Mouse (Mus musculus): Measurements from ENCODE around the gene Prx. TPM values are rescaled to one million over a fixed set of nuclear protein-coding genes. Genes with fewer than 3 reads are reported as not detected.

Gene Prx
- polyA plus RNA-seq, 1 experiment from 2014 or later, result 5.1 TPM

GRCm38 (mm10) chr7:27480927-27481626, 18.0 kb upstream of the Prx start:
- no peak for ATAC-seq (ENCODE audit: low FRiP score, low TSS enrichment)
- WGBS, result 11% methylated on average over 11 of the region's 11 CpGs
- H3K4me1 ChIP-seq (ENCODE audit: insufficient read depth, low read length), result peaks cover 30% of the 10 kb centered on the region

GRCm38 (mm10) chr7:27481627-27481969, 17.5 kb upstream of the Prx start:
- H3K36me3 ChIP-seq (ENCODE audit: insufficient read depth, low read length), result peaks cover 9% of the 10 kb centered on the region
- H3K27me3 ChIP-seq (ENCODE audit: insufficient read depth, low read length), result no peaks in the 10 kb centered on the region
- peak overlapping the region; percentile 56 for H3K4me2 ChIP-seq (replicated peaks; ENCODE audit: low read depth, low read length)
- H3K27ac ChIP-seq (ENCODE audit: low read length), result peak overlapping the region; percentile 93
- H3K4me1 ChIP-seq (ENCODE audit: insufficient read depth, low read length), result peaks cover 30% of the 10 kb centered on the region
- peak overlapping the region; percentile 34 for H3K4me3 ChIP-seq (ENCODE audit: low read length)
- peak; percentile 97 for ATAC-seq (ENCODE audit: low FRiP score, low TSS enrichment)
- H3K9me3 ChIP-seq (ENCODE audit: low read length), result no peaks in the 10 kb centered on the region
- WGBS, result 0% methylated on average over 12 of the region's 12 CpGs
- H3K9ac ChIP-seq (replicated peaks; ENCODE audit: low read length), result peak overlapping the region; percentile 65

More at GRCm38 (mm10) chr7:27480927-27481626, 18.0 kb upstream of the Prx start:
- H3K27me3 ChIP-seq (ENCODE audit: insufficient read depth, low read length), result no peaks in the 10 kb centered on the region
- peak overlapping the region; percentile 56 for H3K4me2 ChIP-seq (replicated peaks; ENCODE audit: low read depth, low read length)
- peak overlapping the region; percentile 65 for H3K9ac ChIP-seq (replicated peaks; ENCODE audit: low read length)
- peaks cover 14% of the 10 kb centered on the region for H3K36me3 ChIP-seq (ENCODE audit: insufficient read depth, low read length)
- H3K9me3 ChIP-seq (ENCODE audit: low read length), result no peaks in the 10 kb centered on the region
- peak overlapping the region; percentile 34 for H3K4me3 ChIP-seq (ENCODE audit: low read length)
- H3K27ac ChIP-seq (ENCODE audit: low read length), result peak overlapping the region; percentile 93

GRCm38 (mm10) chr7:27483860-27484259, 15.3 kb upstream of the Prx start:
- WGBS, result 90% methylated on average over 4 of the region's 4 CpGs
- H3K4me2 ChIP-seq (replicated peaks; ENCODE audit: low read depth, low read length), result no peak overlapping the region
- H3K36me3 ChIP-seq (ENCODE audit: insufficient read depth, low read length), result no peaks in the 10 kb centered on the region
- H3K9me3 ChIP-seq (ENCODE audit: low read length), result no peaks in the 10 kb centered on the region
- H3K27me3 ChIP-seq (ENCODE audit: insufficient read depth, low read length), result no peaks in the 10 kb centered on the region
- no peak for ATAC-seq (ENCODE audit: low FRiP score, low TSS enrichment)
- no peak overlapping the region for H3K9ac ChIP-seq (replicated peaks; ENCODE audit: low read length)
- H3K4me1 ChIP-seq (ENCODE audit: insufficient read depth, low read length), result peaks cover 30% of the 10 kb centered on the region
- H3K4me3 ChIP-seq (ENCODE audit: low read length), result no peak overlapping the region
- H3K27ac ChIP-seq (ENCODE audit: low read length), result no peak overlapping the region

GRCm38 (mm10) chr7:27486102-27486769, 12.9 kb upstream of the Prx start:
- no peak for ATAC-seq (ENCODE audit: low FRiP score, low TSS enrichment)
- no peaks in the 10 kb centered on the region for H3K27me3 ChIP-seq (ENCODE audit: insufficient read depth, low read length)
- H3K9ac ChIP-seq (replicated peaks; ENCODE audit: low read length), result peak overlapping the region; percentile 61
- peak overlapping the region; percentile 76 for H3K4me2 ChIP-seq (replicated peaks; ENCODE audit: low read depth, low read length)
- peak overlapping the region; percentile 99 for H3K27ac ChIP-seq (ENCODE audit: low read length)
- peak overlapping the region; percentile 75 for H3K4me3 ChIP-seq (ENCODE audit: low read length)
- 2% methylated on average over 13 of the region's 13 CpGs for WGBS
- H3K4me1 ChIP-seq (ENCODE audit: insufficient read depth, low read length), result peaks cover 41% of the 10 kb centered on the region
- H3K36me3 ChIP-seq (ENCODE audit: insufficient read depth, low read length), result peaks cover 10% of the 10 kb centered on the region
- no peaks in the 10 kb centered on the region for H3K9me3 ChIP-seq (ENCODE audit: low read length)

DNA sequence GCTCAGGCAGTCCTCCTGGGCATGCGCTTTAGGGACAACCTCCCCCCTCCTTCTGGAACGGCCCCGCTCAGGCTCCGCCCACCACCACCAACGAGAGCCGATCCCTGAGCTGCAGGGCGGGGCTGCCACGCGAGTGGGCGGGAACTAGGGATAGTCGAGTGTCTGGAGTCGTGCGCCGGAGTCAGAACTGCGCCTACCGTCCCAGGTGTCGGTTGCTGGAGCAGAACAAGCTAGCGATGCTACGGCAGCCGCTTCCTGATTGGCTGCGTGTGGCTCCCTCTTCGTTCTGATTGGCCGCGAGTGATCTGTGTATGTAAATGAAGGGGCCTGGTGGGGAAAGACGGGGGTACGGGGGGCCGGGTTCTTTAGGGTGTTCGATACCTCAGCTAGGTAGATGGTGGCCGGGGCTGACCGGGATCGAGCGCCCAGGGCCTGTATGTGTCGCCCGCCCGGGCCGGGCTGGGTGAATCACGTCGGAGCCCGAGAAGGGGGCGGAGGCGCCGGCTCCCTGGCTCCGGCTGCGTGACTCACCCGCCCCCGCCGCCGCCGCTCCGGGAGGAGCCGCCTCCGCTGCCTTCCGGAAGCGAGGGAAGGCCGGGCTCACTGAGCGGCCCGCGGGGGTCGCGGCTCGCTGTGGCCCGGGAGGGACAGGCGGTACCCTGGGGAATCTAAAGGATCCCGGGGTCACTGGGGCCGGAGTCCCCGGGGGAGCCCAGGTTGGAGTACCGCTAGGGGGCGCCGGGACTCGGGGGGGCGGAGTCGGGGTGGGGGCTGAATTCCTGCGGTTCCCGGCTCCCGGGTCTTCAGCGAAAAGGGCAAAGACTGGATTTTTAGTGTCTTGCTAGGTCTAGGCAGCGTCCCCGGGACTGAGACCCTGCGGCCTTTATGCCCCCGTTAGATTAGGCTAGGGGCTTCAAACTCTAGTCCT, 12.1 kb upstream of the Prx start, which contains the start of gene Sertad1:
Gene Sertad1, plus strand, starts transcription at position 141 of the 928 bp plus-strand sequence.
- no peaks in the 10 kb centered on the region for H3K27me3 ChIP-seq (ENCODE audit: insufficient read depth, low read length)
- H3K9me3 ChIP-seq (ENCODE audit: low read length), result no peaks in the 10 kb centered on the region
- peaks cover 10% of the 10 kb centered on the region for H3K36me3 ChIP-seq (ENCODE audit: insufficient read depth, low read length)
- H3K4me2 ChIP-seq (replicated peaks; ENCODE audit: low read depth, low read length), result peak within 1 kb of the TSS; percentile 76
- H3K4me1 ChIP-seq (ENCODE audit: insufficient read depth, low read length), result peaks cover 41% of the 10 kb centered on the region
- peak within 1 kb of the TSS; percentile 75 for H3K4me3 ChIP-seq (ENCODE audit: low read length)
- under 1% methylated on average over 80 of the region's 80 CpGs for WGBS
- peak; percentile 92 for ATAC-seq (ENCODE audit: low FRiP score, low TSS enrichment)
- peak within 1 kb of the TSS; percentile 99 for H3K27ac ChIP-seq (ENCODE audit: low read length)
- H3K9ac ChIP-seq (replicated peaks; ENCODE audit: low read length), result peak within 1 kb of the TSS; percentile 94

- ATAC-seq (ENCODE audit: low FRiP score, low TSS enrichment), result no peak
- Histone ChIP-seq H3K27ac (ENCODE audit: low read length) (peak overlapping the region; percentile 99), H3K9me3 (ENCODE audit: low read length) (no peaks in the 10 kb centered on the region), H3K27me3 (ENCODE audit: insufficient read depth, low read length) (no peaks in the 10 kb centered on the region), H3K4me3 (ENCODE audit: low read length) (peak overlapping the region; percentile 75), H3K4me1 (ENCODE audit: insufficient read depth, low read length) (peaks cover 33% of the 10 kb centered on the region), H3K4me2 (replicated peaks; ENCODE audit: low read depth, low read length) (peak overlapping the region; percentile 57), H3K9ac (replicated peaks; ENCODE audit: low read length) (peak overlapping the region; percentile 94), H3K36me3 (ENCODE audit: insufficient read depth, low read length) (peaks cover 10% of the 10 kb centered on the region)
- 2% methylated on average over 13 of the region's 13 CpGs for WGBS
These were observed 11.3 kb upstream of the Prx start for GRCm38 (mm10) chr7:27487740-27488268.

DNA sequence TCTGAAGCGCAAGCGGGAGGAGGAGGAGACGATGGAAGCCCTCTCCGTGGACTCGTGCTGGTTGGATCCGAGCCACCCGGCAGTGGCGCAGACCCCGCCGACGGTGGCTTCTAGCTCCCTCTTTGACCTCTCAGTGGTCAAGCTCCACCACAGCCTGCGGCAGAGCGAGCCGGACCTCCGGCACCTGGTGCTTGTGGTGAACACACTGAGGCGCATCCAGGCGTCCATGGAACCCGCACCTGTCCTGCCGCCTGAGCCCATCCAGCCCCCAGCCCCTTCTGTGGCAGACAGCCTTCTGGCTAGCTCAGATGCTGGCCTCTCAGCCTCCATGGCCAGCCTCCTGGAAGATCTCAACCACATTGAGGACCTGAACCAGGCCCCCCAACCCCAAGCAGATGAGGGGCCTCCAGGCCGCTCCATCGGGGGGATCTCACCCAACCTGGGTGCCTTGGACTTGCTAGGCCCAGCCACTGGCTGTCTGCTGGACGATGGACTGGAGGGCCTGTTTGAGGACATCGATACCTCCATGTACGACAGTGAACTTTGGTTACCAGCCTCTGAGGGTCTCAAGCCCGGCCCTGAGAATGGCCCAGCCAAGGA, 9.8 kb upstream of the Prx start:
- peaks cover 33% of the 10 kb centered on the region for H3K4me1 ChIP-seq (ENCODE audit: insufficient read depth, low read length)
- H3K4me2 ChIP-seq (replicated peaks; ENCODE audit: low read depth, low read length), result peak overlapping the region; percentile 58; the same call in 1 of the 2 replicates
- H3K27me3 ChIP-seq (ENCODE audit: insufficient read depth, low read length), result no peaks in the 10 kb centered on the region
- peaks cover 10% of the 10 kb centered on the region for H3K36me3 ChIP-seq (ENCODE audit: insufficient read depth, low read length)
- ATAC-seq (ENCODE audit: low FRiP score, low TSS enrichment), result no peak
- no peaks in the 10 kb centered on the region for H3K9me3 ChIP-seq (ENCODE audit: low read length)
- 0 out of 2 replicates have a peak overlapping the region, but pooled peaks have one; percentile 29 for H3K9ac ChIP-seq (replicated peaks; ENCODE audit: low read length)
- no peak overlapping the region for H3K4me3 ChIP-seq (ENCODE audit: low read length)
- WGBS, result 88% methylated on average over 25 of the region's 25 CpGs
- peak overlapping the region; percentile 97 for H3K27ac ChIP-seq (ENCODE audit: low read length)

DNA sequence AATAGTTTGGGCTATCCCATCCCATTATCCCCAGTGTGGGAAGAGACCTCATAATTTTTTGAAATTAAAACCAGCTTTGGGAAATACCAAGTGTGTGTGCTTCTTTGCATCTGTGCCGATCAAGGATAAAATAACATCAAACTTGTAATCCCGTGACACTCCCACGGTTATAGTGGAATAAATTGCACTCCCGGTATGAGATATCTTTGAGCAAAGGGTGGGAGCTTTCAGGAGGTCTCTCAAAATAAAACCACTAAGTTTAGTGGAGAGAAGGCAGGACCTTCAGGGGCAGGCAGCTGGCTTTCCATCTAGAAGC, 8.9 kb upstream of the Prx start:
- H3K4me1 ChIP-seq (ENCODE audit: insufficient read depth, low read length), result peaks cover 33% of the 10 kb centered on the region
- peaks cover 10% of the 10 kb centered on the region for H3K36me3 ChIP-seq (ENCODE audit: insufficient read depth, low read length)
- H3K27me3 ChIP-seq (ENCODE audit: insufficient read depth, low read length), result no peaks in the 10 kb centered on the region
- ATAC-seq (ENCODE audit: low FRiP score, low TSS enrichment), result no peak
- WGBS, result 16% methylated on average over 4 of the region's 4 CpGs
- H3K9me3 ChIP-seq (ENCODE audit: low read length), result no peaks in the 10 kb centered on the region
- H3K27ac ChIP-seq (ENCODE audit: low read length), result peak overlapping the region; percentile 97
- H3K9ac ChIP-seq (replicated peaks; ENCODE audit: low read length), result peak overlapping the region; percentile 71
- peak overlapping the region; percentile 58 for H3K4me2 ChIP-seq (replicated peaks; ENCODE audit: low read depth, low read length)
- peak overlapping the region; percentile 38 for H3K4me3 ChIP-seq (ENCODE audit: low read length)

Measured in kidney, embryonic 16.5 days (tissue).